Mouse (Mus musculus) megakaryocyte, embryonic 14.5 days (primary cell): Measurements from ENCODE around the gene Sap30.

Experiments
- FLI1 ChIP-seq: IDR thresholded peaks from 2 replicates; pipeline ENCODE4 v1.6.1; 2012; ENCODE audit warnings: low read length, inconsistent platforms, mixed read lengths
- GATA1 ChIP-seq: IDR thresholded peaks from 3 replicates; pipeline ENCODE4 v1.6.1; 2012; ENCODE audit warnings: mixed read lengths, low read length, inconsistent platforms, borderline replicate concordance

- no peak for TF ChIP-seq GATA1
- TF ChIP-seq FLI1: no peak
Measured at GRCm38 (mm10) chr8:57498494-57498846, 10.8 kb upstream of the Sap30 start.
